Mouse (Mus musculus) right cerebral cortex, adult 2 months (tissue): Measurements from ENCODE around the gene Mlh3.

Source experiments
- DNase-seq, 2 experiments: peaks; one replicate each; pipeline ENCODE4 v3.0.0; 2021 to 2022; ENCODE audit warnings: low spot score in 2 of 2

Gene Mlh3

GRCm38 (mm10) chr12:85227876-85228599 lies 42.4 kb downstream of the Mlh3 start:
- peak in 1 of 2 experiments; percentile 10 for DNase-seq

DNA sequence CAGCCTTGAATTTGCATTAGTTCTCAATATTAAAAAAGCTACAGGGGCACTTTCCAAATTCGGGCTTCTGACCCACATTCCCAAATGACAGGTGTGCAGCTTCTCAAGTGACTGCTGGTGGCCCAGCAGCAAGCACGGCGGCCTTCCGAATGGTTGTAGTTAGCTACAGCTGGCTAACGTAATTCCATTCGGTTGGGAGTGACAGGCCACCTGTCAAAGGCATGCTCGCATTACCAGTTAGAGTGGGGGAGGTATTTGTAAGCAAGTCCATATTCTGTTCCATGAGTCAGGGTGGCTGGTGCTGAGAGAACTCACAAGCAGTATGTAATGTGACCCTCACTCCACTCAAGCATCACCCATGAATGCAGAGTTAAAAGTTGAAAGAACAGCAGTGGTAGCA lies 43.2 kb downstream of the Mlh3 start:
- no peak for DNase-seq

DNA sequence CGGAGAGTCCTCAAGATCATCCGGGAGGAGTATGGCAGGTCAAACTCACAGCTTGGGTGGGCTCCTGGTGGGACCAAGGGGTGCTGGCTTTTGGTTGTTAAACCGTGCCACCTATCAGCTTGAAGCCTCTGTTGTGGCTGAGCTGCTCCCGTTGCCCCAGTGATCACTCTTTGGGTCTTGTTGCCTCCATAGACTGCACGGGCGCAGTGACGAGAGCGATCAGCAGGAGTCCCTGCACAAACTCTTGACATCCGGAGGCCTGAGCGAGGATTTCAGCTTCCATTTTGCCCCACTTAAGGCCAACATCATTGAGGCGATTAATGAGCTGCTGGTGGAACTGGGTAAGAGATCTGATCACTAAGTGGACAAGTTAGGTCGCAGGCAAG lies 50.5 kb downstream of the Mlh3 start:
- DNase-seq, result no peak

DNA sequence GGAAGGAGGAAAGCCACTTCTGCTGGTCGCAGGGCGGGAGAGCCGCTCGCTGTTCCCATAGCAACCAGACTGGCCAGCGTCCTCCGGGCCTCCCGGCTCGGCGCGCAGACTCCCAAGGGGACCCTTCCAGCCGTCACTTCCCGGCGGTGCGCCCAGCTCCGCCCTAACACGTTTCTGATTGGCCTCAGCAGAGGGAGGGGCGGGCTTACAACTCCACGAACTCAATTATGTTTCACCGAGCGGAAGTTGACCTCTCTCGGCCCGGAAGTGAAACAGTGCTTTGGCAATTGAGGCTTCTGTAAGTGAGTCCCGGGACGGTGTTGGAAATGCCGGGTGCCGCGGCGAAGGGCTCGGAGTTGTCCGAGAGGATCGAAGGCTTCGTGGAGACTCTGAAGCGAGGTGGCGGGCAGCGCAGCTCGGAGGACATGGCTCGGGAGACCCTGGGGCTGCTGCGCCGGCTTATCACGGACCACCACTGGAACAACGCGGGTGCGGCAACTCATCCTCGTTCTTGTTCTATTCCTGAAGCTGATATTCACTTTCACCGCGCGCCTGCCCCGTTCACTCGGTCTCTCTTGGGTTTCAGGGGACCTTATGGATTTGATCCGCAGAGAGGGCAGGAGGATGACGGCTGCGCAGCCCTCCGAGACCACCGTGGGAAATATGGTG lies 51.0 kb downstream of the Mlh3 start, which contains the start of gene Eif2b2:
TSS of gene Eif2b2 (plus strand) at position 246 of the 669 bp plus-strand sequence.
- peak; percentile 98 to 99 for DNase-seq

DNA sequence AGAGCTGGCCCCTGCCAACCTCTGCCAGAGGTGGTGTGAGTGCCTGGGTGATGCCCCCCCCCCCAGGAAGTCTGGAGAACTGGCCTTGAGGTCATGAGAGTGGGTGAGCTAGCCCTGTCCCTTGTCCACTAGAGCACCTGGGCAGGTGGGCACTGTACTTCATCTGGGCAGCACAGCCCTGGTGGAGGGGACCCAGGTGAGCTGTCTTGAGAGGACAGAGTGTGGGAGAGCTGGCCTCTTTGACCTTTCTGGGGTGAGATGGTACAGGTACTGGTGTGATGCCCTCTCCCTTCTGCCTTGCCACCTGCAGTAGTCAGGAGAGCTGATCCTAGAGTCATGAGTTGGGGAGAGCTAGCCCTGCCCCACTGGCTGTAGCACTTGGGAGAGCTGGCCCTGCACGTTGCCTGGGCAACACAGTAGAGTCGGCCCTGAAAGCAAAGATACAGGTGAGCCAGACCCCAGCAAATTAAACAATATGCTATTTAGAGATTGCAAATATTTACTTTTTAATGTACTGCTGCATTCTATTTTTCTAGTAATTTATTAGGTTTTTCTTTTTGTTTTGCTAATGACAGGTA lies 52.6 kb downstream of the Mlh3 start:
- DNase-seq, result no peak

GRCm38 (mm10) chr12:85215031-85215430 lies 55.4 kb downstream of the Mlh3 start:
- DNase-seq, result no peak

DNA sequence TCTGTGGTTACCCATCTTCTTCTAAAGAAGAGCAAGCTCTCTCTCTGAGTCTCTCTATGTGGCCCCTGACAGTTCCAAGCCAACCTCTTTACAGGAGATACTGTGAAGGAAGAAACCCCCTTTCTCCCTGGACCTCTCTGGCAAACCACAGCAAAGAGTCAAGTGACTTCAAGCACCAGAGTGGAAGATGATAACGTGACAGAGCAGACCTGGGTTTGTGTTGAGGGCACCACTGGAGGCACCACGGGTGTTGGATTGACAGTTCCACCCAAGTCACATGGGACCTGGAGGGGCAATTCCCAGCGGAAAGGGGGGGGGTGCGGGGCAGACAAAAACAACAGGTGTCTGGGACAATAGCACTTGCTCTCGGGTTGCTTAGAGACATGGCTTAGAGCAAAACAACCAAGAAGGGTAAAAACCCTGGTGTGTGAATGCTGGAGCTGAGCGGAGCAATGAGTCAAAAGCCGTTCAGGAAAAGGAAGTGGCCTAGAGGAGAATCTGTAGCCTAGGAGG lies 61.7 kb downstream of the Mlh3 start:
- DNase-seq, result no peak

GRCm38 (mm10) chr12:85205425-85205824 lies 65.0 kb downstream of the Mlh3 start:
- no peak for DNase-seq

GRCm38 (mm10) chr12:85204105-85204504 lies 66.3 kb downstream of the Mlh3 start:
- no peak for DNase-seq

DNA sequence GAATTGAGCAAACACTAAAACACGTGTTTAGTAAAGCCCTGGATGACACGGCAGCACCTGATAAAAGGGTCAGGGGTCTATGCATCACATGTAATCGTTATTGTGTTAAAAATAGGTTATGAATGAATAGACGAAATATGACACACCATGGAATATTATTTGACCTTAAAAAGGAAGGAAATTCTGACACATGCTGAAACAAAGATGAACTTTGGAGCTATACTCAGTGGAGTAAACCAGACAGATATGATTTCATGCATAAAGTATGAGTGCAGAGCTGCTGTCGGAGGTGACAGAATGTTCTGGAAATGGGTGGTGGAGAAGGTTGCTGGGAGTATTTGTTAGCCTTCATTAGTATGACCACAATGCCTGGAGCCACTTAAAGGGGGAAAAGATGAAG lies 66.7 kb downstream of the Mlh3 start:
- no peak for DNase-seq

DNA sequence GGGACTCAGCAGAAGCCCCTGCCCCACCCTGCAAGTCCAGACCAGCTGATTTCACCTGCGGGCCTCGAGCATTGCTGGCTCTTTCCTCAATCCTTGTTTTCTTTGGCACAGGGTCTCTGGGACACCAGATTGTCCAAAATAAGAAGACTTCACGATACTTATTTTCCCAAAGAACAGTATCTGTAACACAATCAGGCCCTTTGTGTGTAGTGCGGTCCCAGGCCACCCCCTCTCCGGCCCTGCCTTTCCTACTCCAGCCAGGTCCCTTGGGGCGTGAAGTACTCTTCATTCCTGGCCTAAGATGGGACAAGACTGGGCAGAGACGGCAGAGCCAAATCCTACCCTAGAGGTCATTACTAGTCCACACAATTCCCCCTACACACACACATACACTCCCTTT lies 68.2 kb downstream of the Mlh3 start:
- no peak for DNase-seq

- DNase-seq, result no peak
These were observed 68.6 kb downstream of the Mlh3 start for GRCm38 (mm10) chr12:85201830-85202147.

- no peak for DNase-seq
These were observed 69.2 kb downstream of the Mlh3 start for GRCm38 (mm10) chr12:85200929-85201829.

DNA sequence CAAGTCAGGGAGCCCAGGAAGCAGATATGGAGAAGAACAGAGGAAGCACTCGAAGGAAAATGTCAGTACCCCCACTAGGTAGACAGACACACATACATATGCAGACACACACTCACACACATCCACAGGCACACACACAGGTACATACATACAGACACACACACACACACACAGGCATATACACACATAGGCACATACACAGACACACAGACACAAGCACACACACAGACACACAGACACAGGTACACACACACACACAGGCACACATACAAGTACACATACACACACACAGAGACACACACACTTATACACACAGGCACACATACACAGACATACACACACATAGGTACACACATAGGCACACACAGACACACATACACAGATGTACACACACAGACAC lies 70.4 kb downstream of the Mlh3 start:
- DNase-seq, result no peak

DNA sequence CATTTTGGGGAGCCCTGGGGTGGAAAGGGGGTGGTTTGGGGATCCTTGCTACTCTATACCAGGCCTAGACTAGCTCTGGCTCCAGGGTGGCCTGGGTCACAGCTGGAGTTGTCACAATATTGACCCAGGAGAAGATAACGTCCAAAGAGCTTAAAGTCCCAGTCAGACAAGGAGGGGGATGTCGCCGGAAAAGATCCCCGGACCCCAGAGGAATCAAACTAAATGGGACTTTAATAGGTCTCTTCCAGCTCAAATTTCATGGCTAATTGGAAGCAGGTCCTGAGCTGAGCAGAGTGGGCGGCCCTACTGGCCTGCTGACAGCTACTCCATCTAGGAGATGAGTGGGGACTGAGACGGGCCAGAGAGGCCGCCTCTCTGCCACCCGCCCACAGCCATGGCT lies 72.5 kb downstream of the Mlh3 start:
- DNase-seq, result no peak

- DNase-seq, result no peak
These were observed 73.0 kb downstream of the Mlh3 start for GRCm38 (mm10) chr12:85197371-85197770.

DNA sequence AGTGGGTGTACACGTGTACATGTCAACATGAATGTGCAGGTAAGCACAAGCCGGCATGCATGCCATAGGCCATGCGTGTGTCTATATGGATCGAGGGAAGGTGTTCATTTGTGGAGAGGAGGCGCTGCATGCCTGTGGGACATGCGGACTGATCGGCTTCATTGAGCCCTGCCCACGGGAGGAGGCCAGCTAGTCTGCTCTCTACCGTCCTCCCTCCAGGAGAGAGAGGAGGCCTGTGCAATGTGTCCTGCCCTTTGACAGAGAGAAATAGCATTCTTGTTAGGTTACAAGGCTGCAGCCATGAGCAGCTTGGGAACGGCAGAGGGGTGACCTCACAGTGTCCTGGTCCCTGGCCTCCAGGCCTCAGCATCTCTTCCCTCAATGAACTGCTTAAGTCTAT lies 74.2 kb downstream of the Mlh3 start:
- no peak for DNase-seq

DNA sequence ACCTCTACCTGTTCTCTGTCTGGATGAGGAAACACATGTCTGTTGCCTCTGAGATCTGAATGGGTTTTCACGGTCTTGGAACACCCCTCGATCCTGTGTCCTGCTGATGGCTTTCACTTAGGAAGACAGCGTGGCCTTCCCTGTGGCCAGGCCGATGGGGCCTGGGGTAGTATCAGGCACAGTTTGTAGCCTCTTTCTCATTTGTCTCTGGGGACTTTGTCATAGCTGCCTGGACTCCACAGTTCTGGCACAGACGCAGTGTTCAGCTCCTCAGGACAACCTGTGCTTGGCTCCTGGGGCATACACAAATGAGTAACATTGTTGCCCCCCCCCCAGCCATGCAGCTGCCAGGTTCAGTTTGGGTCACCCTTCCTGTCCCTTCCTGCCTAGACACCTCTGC lies 75.3 kb downstream of the Mlh3 start:
- no peak for DNase-seq

- peak in 1 of 2 experiments; percentile 29 for DNase-seq
These were observed 75.8 kb downstream of the Mlh3 start for GRCm38 (mm10) chr12:85194623-85195018.

- DNase-seq, result no peak
These were observed 76.3 kb downstream of the Mlh3 start for GRCm38 (mm10) chr12:85193923-85194622.

DNA sequence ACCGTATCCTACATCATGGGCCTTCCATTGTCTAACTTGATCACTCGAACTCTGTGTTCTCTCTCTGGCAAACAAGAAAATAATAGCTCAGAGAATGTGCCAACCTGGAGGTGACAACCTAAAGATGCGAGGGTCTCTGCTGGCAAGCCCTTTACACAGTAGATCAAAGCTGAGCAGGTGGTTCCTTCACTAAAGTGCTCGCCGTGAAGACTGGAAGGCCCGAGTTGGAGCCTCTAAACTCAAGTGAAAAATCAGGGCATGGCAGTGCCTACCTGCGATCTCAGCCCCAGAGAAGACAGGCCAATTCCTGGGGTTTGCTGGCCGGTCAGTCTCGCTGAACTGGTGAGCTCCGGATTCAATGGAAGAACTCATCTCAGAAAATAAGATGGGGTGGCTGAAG lies 77.3 kb downstream of the Mlh3 start:
- DNase-seq, result no peak
